Mouse (Mus musculus): Measurements from ENCODE around the gene Ctnnbip1. TPM values are rescaled to one million over a fixed set of nuclear protein-coding genes. Genes with fewer than 3 reads are reported as not detected.

The Ctnnbip1 gene
- 23.2 and 39.3 TPM in 2 replicates for polyA plus RNA-seq (2012; rRNA removed; ENCODE audit: low replicate concordance)

GRCm38 (mm10) chr4:149517868-149518340, at the start of gene Ctnnbip1:
Ctnnbip1 (plus strand) TSS chr4:149518236.

GRCm38 (mm10) chr4:149477078-149477477, 41.0 kb upstream of the Ctnnbip1 start, which contains the start of gene Tmem274:
Tmem274 (plus strand) TSS chr4:149477378.

GRCm38 (mm10) chr4:149485053-149485824, 32.8 kb upstream of the Ctnnbip1 start, which contains the start of the genes Nmnat1 and Lzic:
Nmnat1 (minus strand) TSS chr4:149485202.
Lzic (plus strand) TSS chr4:149485229.

GRCm38 (mm10) chr4:149586044-149586782, 68.2 kb downstream of the Ctnnbip1 start, which contains the start of gene Clstn1:
Clstn1 (plus strand) TSS chr4:149586468.

Other genes starting within 250 kb of the Ctnnbip1 start
- 56.1 and 78.6 TPM in 2 replicates for gene Kif1b, start 210.5 kb upstream of the Ctnnbip1 start, polyA plus RNA-seq (2012; rRNA removed; ENCODE audit: low replicate concordance)
- gene Ube4b, start 91.5 kb upstream of the Ctnnbip1 start, polyA plus RNA-seq (2012; rRNA removed; ENCODE audit: low replicate concordance), result 53.7 and 69.5 TPM in 2 replicates
- gene Rbp7, start 63.3 kb upstream of the Ctnnbip1 start, polyA plus RNA-seq (2012; rRNA removed; ENCODE audit: low replicate concordance), result 24.5 and 39.1 TPM in 2 replicates
- not detected in 2 replicates for gene Tmem274, start 40.9 kb upstream of the Ctnnbip1 start, polyA plus RNA-seq (2012; rRNA removed; ENCODE audit: low replicate concordance)
- gene Nmnat1, start 33.0 kb upstream of the Ctnnbip1 start, polyA plus RNA-seq (2012; rRNA removed; ENCODE audit: low replicate concordance), result 10.5 and 16.9 TPM in 2 replicates
- 15.4 and 19.9 TPM in 2 replicates for gene Lzic, start 33.0 kb upstream of the Ctnnbip1 start, polyA plus RNA-seq (2012; rRNA removed; ENCODE audit: low replicate concordance)
- gene Clstn1, start 68.2 kb downstream of the Ctnnbip1 start, polyA plus RNA-seq (2012; rRNA removed; ENCODE audit: low replicate concordance), result 33.9 and 67.3 TPM in 2 replicates
- 8.1 and 16.2 TPM in 2 replicates for gene Pik3cd, start 184.3 kb downstream of the Ctnnbip1 start, polyA plus RNA-seq (2012; rRNA removed; ENCODE audit: low replicate concordance)
- gene Tmem201, start 219.8 kb downstream of the Ctnnbip1 start, polyA plus RNA-seq (2012; rRNA removed; ENCODE audit: low replicate concordance), result 34.0 and 63.4 TPM in 2 replicates